ENCODE assay signal across 4 mouse cellular contexts in the genomic region with DNA sequence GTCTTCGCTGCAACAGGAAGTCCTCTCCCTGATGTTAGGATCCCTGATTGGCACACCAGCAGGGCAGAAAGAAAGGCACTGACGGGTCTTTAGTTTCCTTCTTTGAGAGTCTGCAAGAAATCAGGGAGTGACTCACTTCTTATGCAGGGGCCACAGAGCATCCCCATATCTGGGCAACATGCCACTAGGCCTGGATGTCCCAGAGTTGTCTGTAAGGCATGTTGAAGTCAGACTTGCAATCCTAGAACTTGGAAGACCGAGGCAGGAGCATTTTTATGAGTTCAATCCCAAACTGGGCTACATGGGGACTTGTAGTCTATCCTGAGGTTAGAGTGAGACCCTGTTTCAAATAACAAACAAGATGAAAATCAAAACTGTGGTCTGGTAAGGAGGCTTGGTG. TPM values are rescaled to one million over a fixed set of nuclear protein-coding genes. Genes with fewer than 3 reads are reported as not detected.
"Had no signal": no experiment of that assay in that cellular context is flagged by ENCODE, and none has a peak within 500 bp of the region (broad histone marks: within the 10 kb centered on the region; RNA-seq: fewer than 3 reads in every experiment).

No protein-coding gene starts in this region.

RNA-seq across cellular contexts. Expression of a gene that starts 3.1 kb away (rescaled TPM):
- total RNA-seq: monocyte, adult 5-6 weeks had no signal
- polyA plus RNA-seq: liver, embryonic 11.5 days had no signal

RNA-seq across cellular contexts. Expression of a gene that starts 47.7 kb away (rescaled TPM):
- polyA plus RNA-seq: midbrain, embryonic 10.5 days; neural tube, embryonic 11.5 days had no signal
